Mouse (Mus musculus): ENCODE measurements at regions not wholly inside any gene's neighbourhood (a gene's known extent, or its start where the extent isn't known, plus 50 kb on each side); places are given as distances from the start of the nearest gene placed in this dataset.

DNA sequence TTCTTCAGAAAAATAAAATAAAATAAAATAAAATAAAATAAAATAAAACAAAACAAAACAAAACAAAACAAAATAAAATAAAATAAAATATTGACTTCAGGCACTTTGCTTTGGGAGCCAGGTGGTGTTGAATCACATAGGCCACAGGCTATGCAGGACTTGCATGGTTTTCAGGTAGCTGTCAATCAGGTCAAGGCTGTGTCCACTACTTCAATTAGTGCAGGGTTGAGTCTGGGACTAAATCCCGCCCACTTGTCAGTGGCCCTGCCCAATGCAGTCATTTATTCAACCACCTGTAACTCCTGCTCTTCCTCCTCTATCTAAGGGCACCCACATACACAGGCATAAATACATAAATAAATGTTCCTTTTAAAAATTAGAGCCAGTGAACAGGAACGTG is 497.3 kb upstream of the Gm5415 start:
- DNase-seq (ENCODE audit: low spot score), result no peak

DNA sequence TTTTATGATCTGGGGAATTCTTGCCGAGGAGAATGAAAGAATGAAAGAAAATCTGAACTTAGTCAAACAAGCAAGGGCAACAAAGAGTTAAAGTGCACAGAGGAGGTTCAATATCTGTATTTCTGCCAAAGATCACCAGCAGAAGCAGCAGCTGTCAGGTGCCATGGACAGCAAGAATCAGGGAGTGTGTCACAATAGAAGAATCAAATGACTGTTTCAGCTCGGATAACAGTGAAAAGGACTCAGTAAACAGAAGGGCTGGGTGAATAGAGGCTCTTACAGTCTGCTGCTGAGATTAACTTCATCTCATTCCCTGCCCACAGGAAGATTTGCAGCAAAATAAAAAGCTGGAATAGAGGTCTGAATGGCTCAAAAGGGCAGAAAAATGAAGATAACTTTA is 495.3 kb upstream of the Gm5415 start:
- DNase-seq (ENCODE audit: low spot score), result no peak

DNA sequence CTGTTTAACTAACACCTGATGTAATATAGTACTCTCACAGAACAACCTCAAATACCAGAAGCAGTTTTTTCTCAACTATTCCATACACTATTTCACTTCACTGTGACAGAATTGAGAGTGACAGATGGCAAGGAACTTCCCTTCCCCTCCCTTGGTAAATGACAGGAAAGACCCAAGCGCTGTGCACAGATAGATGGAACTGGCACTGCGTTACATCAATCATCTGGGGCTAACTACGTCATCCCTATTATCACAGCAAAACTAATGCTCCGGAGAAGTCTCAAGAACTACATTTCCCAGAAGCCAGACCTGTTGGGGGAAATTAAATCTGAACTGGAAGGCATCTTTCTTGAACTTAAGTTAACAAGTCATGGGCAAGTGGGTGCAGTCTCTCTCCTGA is 493.6 kb upstream of the Gm5415 start:
- DNase-seq (ENCODE audit: low spot score), result no peak

DNA sequence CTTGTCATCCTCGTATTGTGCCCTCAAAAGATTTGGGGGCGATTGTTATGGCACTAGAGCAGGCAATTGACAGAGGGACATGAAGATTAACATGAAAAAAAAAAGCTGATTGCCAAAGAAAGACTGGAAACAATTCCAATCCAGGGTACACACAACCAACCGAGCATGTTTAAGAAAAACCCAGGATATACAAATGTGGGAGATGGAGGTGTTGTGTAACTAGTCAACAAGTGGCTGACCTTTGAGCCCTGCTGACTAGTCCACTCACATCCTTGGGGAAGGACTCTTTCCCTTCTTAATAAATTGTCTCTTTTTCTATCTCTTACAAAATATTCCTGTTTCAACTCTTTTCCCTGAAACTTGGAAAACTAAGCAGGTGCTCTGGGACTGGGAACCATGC is 484.9 kb upstream of the Gm5415 start:
- no peak for DNase-seq (ENCODE audit: low spot score)

DNA sequence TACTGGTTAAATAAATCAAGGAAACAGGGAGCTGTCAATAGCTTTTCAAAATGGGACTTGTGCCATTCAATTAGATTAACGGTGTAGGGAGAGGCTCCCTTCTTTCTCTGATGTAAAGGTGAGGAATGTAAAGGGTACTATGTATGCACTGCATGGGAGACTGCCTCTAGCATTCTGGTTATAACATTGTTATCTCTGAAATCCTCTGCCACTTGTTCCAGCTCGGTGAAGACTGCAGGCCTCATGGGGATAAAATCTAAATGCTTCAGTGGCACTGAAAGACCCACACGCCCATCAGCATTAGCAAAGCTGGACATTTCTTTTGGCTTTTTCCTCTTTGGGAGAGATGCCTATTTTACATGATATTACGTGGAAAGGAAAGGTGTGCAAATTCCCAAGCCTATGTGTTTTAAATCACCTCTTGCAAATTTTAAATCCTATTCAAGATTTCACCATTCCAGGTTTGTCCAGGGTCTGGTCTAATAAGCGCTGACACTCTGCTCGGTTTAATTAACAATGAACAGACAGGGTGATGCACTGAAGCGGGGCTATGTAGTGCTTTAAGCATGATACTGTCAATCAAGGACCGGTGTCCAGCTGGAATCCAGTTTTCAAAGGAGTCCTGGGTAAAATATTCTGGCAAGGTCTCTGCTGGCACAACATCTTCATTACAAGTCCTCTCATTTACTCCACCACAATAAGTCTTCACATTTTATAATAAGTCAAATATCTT is 479.8 kb upstream of the Gm5415 start:
- no peak for DNase-seq (ENCODE audit: low spot score)

DNA sequence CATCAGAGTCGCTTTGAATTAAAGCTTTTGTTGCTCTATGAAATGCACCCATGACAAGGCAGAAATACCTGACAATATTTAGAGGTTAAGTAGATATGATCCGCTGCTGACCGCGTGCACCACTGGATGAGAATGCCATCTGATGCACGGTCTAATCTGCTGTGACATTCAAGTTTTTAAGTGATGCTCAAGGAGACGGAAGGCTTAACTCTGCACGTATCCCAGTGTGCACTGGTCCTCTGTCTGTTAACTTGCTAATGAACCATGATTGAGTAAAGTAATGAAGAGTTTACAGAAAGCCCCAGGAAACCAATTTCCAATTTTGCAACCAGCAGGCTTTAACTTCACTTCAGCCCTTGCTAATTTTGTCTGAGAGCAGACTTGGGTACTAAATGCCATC is 478.3 kb upstream of the Gm5415 start:
- no peak for DNase-seq (ENCODE audit: low spot score)

DNA sequence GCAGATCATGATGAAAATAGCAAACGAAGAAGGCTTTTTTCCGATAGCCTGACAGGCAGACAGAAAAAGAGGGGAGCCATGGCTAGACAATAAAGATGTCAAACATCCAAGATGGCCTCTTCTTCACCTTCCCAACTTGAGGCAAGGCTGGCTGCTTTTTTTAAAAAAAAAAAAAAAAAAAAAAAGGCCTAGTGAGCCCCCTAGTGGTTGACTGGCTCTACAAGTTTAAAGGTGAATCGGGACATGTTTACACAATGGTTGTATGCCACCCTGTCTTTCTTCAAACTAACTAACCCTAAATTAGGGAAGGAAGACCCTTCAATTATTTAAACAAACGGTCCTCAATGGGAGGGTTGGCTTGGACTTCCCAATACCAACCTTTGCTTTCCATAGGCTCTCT is 475.8 kb upstream of the Gm5415 start:
- DNase-seq (ENCODE audit: low spot score), result no peak

DNA sequence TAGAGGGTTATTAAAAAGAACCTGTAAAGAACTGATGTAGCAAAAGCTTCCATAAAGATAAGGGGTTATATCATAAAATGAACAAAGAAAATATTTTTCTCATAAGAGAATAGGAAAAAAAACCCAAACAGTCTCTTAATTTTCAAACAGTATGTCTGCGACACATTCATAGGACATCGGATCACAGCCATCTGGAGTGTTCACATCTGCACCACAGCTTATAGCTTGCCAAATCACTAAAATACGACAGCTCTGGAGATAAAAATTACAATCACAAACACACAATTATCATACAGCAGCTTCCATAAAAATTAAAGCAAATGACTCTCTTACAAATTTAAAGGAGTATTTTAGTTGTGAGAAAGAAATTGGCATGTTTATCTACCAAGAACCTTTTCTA is 456.9 kb upstream of the Gm5415 start:
- DNase-seq (ENCODE audit: low spot score), result no peak

DNA sequence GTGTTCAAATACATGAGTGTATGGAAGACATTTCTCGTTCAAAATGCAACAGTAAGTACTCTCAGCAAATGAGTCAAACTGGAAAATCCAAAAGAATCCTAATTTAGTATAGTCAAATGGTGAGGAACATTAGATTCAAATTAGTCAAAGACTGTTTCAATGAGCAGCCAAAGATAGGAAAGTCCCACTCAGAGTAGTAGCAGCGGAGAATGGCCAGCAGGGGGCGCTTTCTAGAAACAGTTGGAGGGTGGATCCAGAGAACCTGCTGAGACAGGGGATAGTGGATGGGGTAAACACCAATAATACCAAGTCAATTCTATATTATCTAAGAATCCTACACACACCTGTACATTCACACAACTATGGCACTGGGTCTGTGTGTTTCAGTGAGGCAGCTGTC is 417.9 kb upstream of the Gm5415 start:
- no peak for DNase-seq (ENCODE audit: low spot score)

DNA sequence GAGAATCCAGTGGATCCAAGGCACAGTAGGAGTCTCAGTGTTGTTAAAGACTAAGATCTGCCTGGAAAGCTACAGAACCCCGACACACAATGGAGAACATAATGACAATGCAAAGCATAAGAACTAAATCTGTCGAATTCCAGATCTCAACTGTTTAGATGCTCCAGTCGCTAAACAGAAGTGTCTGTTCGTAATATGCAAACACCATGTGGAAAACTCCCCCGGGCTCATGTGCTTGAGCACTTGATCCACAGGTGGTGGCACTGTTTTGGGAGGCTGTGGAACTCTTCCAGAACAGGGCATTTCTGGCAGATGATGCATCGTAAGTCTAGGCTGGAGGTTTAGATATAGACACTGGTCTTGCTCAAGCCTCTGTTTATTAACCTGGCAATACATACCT is 412.2 kb upstream of the Gm5415 start:
- no peak for DNase-seq (ENCODE audit: low spot score)

DNA sequence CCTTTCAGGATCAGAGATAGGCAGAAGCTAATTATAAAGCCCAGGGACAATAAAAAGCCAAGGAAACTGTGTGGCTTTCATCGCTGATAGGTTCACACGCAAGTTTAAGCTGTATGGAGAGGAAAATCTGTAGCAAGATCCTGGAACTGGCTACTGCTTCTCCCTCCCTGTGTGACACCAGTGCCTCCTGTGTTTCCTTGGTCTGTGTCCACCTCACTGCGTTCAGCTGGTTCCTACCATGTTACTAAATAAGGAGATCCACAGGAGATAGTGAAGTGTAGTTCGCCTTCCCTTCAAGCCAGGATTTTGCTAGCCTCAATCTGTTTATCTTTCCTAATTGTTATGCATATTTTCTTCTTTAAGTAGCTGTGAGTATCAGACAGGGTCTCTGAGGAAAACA is 399.2 kb upstream of the Gm5415 start:
- no peak for DNase-seq (ENCODE audit: low spot score)

DNA sequence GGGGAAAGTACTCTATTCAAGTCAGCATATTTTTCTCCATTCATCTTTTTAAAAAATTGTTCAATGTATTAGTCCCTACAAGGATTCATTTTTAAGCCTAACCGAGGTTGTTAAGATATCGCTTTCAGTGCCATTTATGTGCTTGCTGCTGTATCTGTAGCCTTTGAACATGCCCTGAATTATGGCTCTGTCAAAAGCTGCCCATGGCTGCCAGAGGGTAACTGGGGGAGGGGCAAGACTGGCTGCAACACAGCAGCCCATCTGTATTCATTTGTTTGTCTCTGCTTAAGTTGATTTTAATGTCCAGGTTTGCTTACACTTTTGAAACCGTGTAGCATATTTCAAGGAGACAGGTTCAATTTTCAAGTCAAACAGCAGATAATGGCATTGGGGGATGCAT is 383.3 kb upstream of the Gm5415 start:
- no peak for DNase-seq (ENCODE audit: low spot score)

DNA sequence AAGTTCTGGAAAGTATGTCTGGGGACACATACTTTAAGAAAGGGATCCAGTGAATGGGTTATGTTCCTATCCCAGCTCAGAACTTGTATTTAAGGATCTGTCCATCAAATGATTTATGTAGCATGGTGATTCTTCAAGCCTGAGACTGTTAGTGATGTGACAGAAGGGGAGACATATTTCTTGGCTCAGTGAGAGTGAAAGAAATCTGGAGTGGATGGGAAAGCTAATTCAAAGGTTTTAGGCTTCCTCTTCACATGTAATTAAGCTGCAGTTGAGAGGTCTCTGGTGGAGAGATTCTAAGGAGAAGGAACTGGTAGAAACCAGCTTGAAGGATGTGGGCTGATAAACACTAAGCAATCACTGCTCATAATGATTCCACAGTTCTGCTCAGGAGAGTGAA is 355.3 kb upstream of the Gm5415 start:
- DNase-seq (ENCODE audit: low spot score), result no peak

DNA sequence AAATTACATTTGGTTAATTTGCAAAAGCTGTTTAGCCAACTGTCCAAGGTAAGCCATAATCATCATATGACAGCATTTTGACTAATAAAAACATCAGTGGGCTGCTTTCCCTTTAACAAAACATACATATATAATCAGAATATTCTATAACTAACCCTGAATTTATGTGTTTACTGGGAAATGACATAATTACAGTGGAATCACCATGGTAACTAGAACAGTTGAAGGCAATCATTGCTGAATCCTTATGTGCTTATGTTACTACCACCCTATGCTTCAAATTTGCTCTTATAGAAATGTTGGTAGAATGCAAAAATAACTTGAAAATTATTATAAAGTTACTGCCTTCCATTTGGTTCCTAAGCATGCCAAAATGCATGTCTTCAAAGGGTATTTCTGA is 340.6 kb upstream of the Gm5415 start:
- DNase-seq (ENCODE audit: low spot score), result no peak

DNA sequence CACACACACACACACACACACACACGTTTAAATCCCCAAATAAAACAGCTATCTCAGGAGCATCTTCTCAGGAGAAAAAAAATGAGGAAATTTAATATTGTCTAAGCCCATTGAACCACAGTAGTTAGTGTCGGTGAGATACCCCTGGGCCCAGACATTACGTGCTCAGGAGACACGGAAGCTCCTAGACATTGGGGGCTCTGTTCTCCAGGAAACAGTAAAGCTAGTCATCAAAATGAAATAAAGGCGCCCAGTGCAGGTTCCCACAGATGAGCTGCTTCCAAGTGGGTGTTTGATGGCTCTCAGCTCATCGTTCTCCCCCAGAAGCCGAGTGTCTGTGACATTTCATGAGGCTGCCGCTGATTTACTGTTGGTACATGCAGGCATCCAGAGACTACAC is 325.8 kb upstream of the Gm5415 start:
- DNase-seq (ENCODE audit: low spot score), result no peak

DNA sequence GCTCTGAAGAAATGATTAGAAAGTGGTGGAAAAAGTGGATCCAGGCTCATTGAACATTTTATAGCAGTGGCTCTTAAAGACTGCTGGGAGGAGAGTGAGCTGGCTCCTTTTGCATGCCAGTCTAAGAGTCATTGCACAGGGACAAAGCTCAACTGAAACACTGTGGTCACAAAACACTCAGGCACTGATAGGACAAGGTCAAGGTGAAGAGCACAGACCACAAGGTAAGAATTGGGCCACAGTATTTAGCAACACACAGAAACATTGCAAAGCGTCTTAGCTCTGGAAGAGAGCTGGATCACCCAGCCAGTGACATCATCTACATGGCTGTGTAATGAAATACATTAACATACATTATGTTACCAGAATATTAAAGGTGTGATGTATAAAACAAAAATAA is 319.0 kb upstream of the Gm5415 start:
- DNase-seq (ENCODE audit: low spot score), result no peak

DNA sequence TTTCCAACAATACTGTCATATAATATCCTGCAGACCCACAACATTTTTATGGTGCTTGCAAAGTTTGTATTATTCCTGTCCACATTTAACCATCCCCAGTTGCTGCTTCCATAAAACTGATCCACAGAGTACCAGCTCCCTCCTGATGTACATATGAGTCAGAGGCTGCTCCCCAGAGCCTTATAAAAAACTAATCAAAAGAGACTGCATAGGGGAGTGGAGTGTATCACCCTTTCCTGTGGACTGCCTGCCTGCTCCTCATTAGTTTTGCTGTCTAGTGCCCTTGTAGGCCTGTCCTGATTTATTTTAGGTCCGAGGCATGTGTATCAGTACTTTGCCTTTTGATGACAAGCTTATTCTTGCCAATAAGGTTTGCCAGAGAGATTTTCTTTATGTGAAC is 310.9 kb upstream of the Gm5415 start:
- DNase-seq (ENCODE audit: low spot score), result no peak

Data from heart, adult 8-10 months (tissue).